Mouse (Mus musculus): Measurements from ENCODE around the gene Slc17a7.

DNA sequence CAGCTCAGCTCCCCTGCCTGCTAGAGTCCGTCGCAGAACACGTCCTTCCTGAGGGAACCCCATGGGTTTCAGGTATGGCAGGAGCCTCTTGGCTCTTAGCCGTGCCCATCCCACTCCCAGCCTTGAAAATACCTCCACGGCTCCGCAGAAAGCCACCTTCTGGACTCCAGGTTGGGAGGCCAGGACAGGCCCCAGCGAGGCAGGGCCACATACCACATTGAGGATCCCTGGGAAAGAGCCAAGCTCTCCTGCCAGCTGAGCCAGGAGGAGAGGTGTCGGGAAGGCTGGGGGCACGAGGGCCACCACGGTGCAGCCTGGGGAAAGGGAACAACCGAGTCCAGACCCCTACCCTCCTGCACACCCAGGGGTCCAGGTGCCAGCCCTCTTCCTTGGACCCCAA, 16.5 kb upstream of the Slc17a7 start:
- TF ChIP-seq CTCF (IDR thresholded peaks at IDR 0.05; ENCODE audit: low read depth, low read length): no peak
- no peak for TF ChIP-seq POLR2A (IDR thresholded peaks at IDR 0.05; ENCODE audit: borderline replicate concordance, low read depth, low read length)

Data from bone marrow macrophage, adult 2 months (primary cell).